Mouse (Mus musculus): ENCODE data around the gene Mcrip2.

Mcrip2 gene

GRCm38 (mm10) chr17:25824362-25825142 lies 44.0 kb downstream of the Mcrip2 start:
- intact Hi-C loops (cut with DNase I): no loop called here

- intact Hi-C loops (cut with DNase I): no loop called here
Measured at GRCm38 (mm10) chr17:25823452-25823851, 45.1 kb downstream of the Mcrip2 start, which contains the start of gene Wdr24. Gene Wdr24, plus strand, starts transcription at chr17:25823627.

- intact Hi-C loops (cut with DNase I): no loop called here
Measured at GRCm38 (mm10) chr17:25818851-25819780, 49.4 kb downstream of the Mcrip2 start.

- intact Hi-C loops (cut with DNase I): no loop called here
Measured at GRCm38 (mm10) chr17:25817662-25818061, 50.9 kb downstream of the Mcrip2 start.

Small RNAs within 50 kb of the gene (microRNA-seq; reads per million reads assigned to microRNA genes)
- 1.6 to 2.3 reads per million in 2 experiments for gene Mir3082
